In genomic region chr11:96642173-96643140, GRCm38 (mm10) we compare ENCODE assay signal across 11 mouse cellular contexts.
DNase-seq lines count a peak whose midpoint lies in the region; ATAC-seq and TF ChIP-seq lines count a peak whose summit lies in the region.
"Had no signal": no experiment of that assay in that cellular context is flagged by ENCODE, and none has a peak within 500 bp of the region (broad histone marks: within the 10 kb centered on the region; RNA-seq: fewer than 3 reads in every experiment).

No protein-coding gene starts in this region.

- H3K9ac ChIP-seq in midbrain, embryonic 15.5 days = no peak overlapping the region

- H3K4me1 ChIP-seq in kidney, adult 2 months (ENCODE audit: control insufficient read depth, insufficient read depth, low read length) = peaks cover 4% of the 10 kb centered on the region; the same call in 1 of the 2 replicates
- peaks cover 10% of the 10 kb centered on the region for H3K4me1 ChIP-seq in midbrain, embryonic 15.5 days

- DNase-seq in 416B (ENCODE audit: low read depth) = peak; percentile 25
- DNase-seq in CD4-positive, CD25-positive, alpha-beta regulatory T cell, adult 2 months (ENCODE audit: low read depth, low spot score) = peak; percentile 20
- DNase-seq in kidney, adult 2 months = peak; percentile 42
- peak; percentile 38 for DNase-seq in lung, postnatal 10 days
- no peak for DNase-seq in adipocyte (ENCODE audit: low spot score)
- no peak for DNase-seq in right cerebral cortex, adult 18-20 months
- DNase-seq in layer of hippocampus, adult 9-10 months (ENCODE audit: low spot score) = no peak
- DNase-seq: right cerebral cortex, postnatal 14 days had no signal

- no peak for ATAC-seq in midbrain, embryonic 15.5 days (replicated peaks)

- no peaks in the 10 kb centered on the region for H3K36me3 ChIP-seq in kidney, adult 2 months (ENCODE audit: control insufficient read depth, insufficient read depth, low read length)
- H3K36me3 ChIP-seq in midbrain, embryonic 15.5 days (replicated peaks) = no peaks in the 10 kb centered on the region

- H3K9me3 ChIP-seq in midbrain, embryonic 15.5 days = no peaks in the 10 kb centered on the region

- 59% methylated on average over 17 of the region's 17 CpGs for WGBS in kidney, adult 2 months
- 82% methylated on average over 17 of the region's 17 CpGs for WGBS in midbrain, embryonic 15.5 days

- no peak overlapping the region for H3K4me3 ChIP-seq in kidney, adult 2 months (ENCODE audit: insufficient read depth, low read depth, low read length)
- H3K4me3 ChIP-seq in midbrain, embryonic 15.5 days = no peak overlapping the region
- H3K4me3 ChIP-seq: erythroblast, embryonic 14.5 days; left cerebral cortex, adult 2 months had no signal

- no peak overlapping the region for H3K4me2 ChIP-seq in midbrain, embryonic 15.5 days

- H3K27me3 ChIP-seq in kidney, adult 2 months (replicated peaks; ENCODE audit: control insufficient read depth, insufficient read depth, low read length) = no peaks in the 10 kb centered on the region
- no peaks in the 10 kb centered on the region for H3K27me3 ChIP-seq in midbrain, embryonic 15.5 days (replicated peaks)

- no peak for TF ChIP-seq POLR2A in kidney, adult 2 months (IDR thresholded peaks at IDR 0.05; ENCODE audit: low read depth, low read length)

- no peak overlapping the region for H3K27ac ChIP-seq in kidney, adult 2 months (ENCODE audit: insufficient read depth, low read depth, low read length)
- no peak overlapping the region for H3K27ac ChIP-seq in midbrain, embryonic 15.5 days
- H3K27ac ChIP-seq: left cerebral cortex, adult 2 months had no signal

- TF ChIP-seq CTCF in kidney, adult 2 months (conservative IDR thresholded peaks at IDR 0.05; ENCODE audit: insufficient read depth, insufficient read length, low read depth, low read length) = no peak

Comparison
In these comparisons a context has a peak if more than half of its experiments do, and no peak if none do; other contexts are left out.
1. DNase-seq: peak in 416B (single experiment), CD4-positive, CD25-positive, alpha-beta regulatory T cell, adult 2 months (single experiment), kidney, adult 2 months (single experiment) and lung, postnatal 10 days (single experiment); none in adipocyte (single experiment), right cerebral cortex, adult 18-20 months (single experiment) and layer of hippocampus, adult 9-10 months (single experiment).